Mouse (Mus musculus) adrenal gland, postnatal 36 days (tissue): ENCODE data around the gene Sox5. TPM values are rescaled to one million over a fixed set of nuclear protein-coding genes. Genes with fewer than 3 reads are reported as not detected.

ENCODE experiments used
- DNase-seq, 2 experiments: peaks; one replicate each; pipeline ENCODE4 v3.0.0; 2021; ENCODE audit warnings: mixed read lengths in 1 of 2
- total RNA-seq, 2 experiments: library from RNA; stranded (reverse); gene quantifications; 2 replicates each; pipeline ENCODE4 v1.2.3; 2021

The Sox5 gene
- total RNA-seq, 2 experiments from 2014 or later, result 9.5 to 29.2 TPM

- DNase-seq, result no peak
Measured at GRCm38 (mm10) chr6:143918405-143918947, 863.3 kb downstream of the Sox5 start.

GRCm38 (mm10) chr6:143916152-143916735 is 865.5 kb downstream of the Sox5 start:
- no peak for DNase-seq

GRCm38 (mm10) chr6:143915686-143916085 is 866.1 kb downstream of the Sox5 start:
- DNase-seq, result no peak

GRCm38 (mm10) chr6:143912316-143912715 is 869.5 kb downstream of the Sox5 start:
- no peak for DNase-seq

- no peak for DNase-seq
Measured at GRCm38 (mm10) chr6:143904693-143905031, 877.1 kb downstream of the Sox5 start.

- DNase-seq, result no peak
Measured at GRCm38 (mm10) chr6:143903981-143904692, 877.6 kb downstream of the Sox5 start.

- DNase-seq, result no peak
Measured at GRCm38 (mm10) chr6:143900871-143901270, 880.9 kb downstream of the Sox5 start.

- DNase-seq, result no peak
Measured at GRCm38 (mm10) chr6:143895092-143895491, 886.7 kb downstream of the Sox5 start.

- no peak for DNase-seq
Measured at GRCm38 (mm10) chr6:143892869-143893268, 888.9 kb downstream of the Sox5 start.

- DNase-seq, result no peak
Measured at GRCm38 (mm10) chr6:143888556-143888955, 893.2 kb downstream of the Sox5 start.

GRCm38 (mm10) chr6:143878525-143878924 is 903.3 kb downstream of the Sox5 start:
- DNase-seq, result no peak

GRCm38 (mm10) chr6:143868790-143869189 is 913.0 kb downstream of the Sox5 start:
- no peak for DNase-seq

- no peak for DNase-seq
Measured at GRCm38 (mm10) chr6:143868155-143868685, 913.6 kb downstream of the Sox5 start.

GRCm38 (mm10) chr6:143867029-143867428 is 914.7 kb downstream of the Sox5 start:
- no peak for DNase-seq

- no peak for DNase-seq
Measured at GRCm38 (mm10) chr6:143866566-143866965, 915.2 kb downstream of the Sox5 start.

GRCm38 (mm10) chr6:143862611-143863110 is 919.1 kb downstream of the Sox5 start:
- DNase-seq, result no peak

- DNase-seq, result no peak
Measured at GRCm38 (mm10) chr6:143860036-143860435, 921.7 kb downstream of the Sox5 start.

GRCm38 (mm10) chr6:143859535-143859934 is 922.2 kb downstream of the Sox5 start:
- DNase-seq, result no peak

GRCm38 (mm10) chr6:143858551-143858950 is 923.2 kb downstream of the Sox5 start:
- no peak for DNase-seq

- DNase-seq, result no peak
Measured at GRCm38 (mm10) chr6:143857376-143857775, 924.4 kb downstream of the Sox5 start.

- DNase-seq, result no peak
Measured at GRCm38 (mm10) chr6:143855421-143855820, 926.4 kb downstream of the Sox5 start.

GRCm38 (mm10) chr6:143854031-143854430 is 927.7 kb downstream of the Sox5 start:
- no peak for DNase-seq

GRCm38 (mm10) chr6:143845761-143846160 is 936.0 kb downstream of the Sox5 start:
- DNase-seq, result no peak

GRCm38 (mm10) chr6:143844701-143844970 is 937.1 kb downstream of the Sox5 start:
- no peak for DNase-seq
